Mouse (Mus musculus) ES-CJ7 (cell line): ENCODE measurements at regions not wholly inside any gene's neighbourhood (a gene's known extent, or its start where the extent isn't known, plus 50 kb on each side); places are given as distances from the start of the nearest gene placed in this dataset.
"Not testable (repeated sequence)": the region's sequence is repeated elsewhere in the genome, so short reads cannot be mapped to it uniquely, and the experiment has no call there.

Source experiments
- DNase-seq: peaks from one replicate; pipeline ENCODE4 v3.0.0; 2011; ENCODE audit warnings: low read depth, low spot score

DNA sequence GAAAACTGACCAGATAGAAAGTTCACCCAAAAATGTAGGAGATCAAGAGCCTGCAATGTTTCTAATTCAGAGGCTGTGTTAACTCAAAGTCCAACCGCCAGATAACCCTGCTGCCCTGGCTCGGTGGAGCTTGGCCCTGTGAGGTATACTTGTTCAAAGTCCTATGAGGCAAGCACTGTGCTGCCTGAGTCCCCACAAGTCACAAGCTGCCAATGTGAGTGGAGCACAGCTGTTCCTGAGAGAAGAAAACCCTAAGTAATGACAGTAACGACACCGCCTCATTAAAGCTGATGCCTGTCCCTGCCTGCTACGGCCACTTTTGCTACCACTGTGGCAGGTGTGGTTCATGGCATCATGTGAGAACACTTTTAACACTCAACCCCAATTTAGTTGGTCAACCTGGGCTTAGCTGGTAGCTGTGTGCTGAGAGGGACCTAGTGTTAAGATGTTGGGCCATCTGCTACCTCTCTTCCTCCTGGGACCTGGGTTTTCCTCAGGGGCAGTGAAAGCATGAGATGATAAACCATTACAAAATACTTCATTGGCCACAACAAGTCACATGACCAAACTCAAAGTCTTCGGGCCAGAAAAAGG, 178.2 kb upstream of the Afdn start:
- DNase-seq: no peak

DNA sequence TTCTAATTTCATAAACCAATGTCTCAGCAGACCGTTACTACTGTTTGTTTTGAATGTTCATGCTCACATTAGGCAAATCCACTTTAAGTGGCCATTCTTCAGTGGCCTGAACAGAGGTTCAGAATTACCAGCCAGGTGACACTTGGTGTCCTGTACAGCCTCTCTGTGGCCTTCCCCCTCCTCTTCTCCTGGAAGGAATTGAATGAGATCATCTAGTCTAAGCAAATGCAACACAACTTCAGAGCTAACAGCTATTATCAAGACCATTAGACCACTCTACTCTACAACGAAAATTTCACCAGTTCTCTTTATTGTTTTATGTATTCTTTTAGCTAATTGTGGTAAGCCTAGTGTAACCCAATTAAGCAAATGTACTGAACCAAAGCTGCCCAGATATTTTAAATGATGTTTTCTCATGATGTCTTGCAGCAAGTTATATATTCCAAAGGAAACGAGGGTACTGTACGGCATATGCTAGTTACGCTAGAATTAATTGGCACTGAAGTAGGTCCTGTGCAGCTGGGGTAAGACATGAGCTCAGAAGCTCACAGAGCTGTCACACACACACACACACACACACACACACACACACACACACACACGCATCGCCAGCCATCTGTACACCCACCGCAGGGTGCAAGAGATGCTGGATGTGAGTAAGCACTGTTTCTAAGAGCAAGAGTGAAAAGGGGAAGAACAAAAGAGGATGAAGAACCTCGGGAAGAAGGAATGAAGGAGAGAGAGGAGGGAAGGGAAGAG, 176.7 kb upstream of the Afdn start:
- no peak for DNase-seq

DNA sequence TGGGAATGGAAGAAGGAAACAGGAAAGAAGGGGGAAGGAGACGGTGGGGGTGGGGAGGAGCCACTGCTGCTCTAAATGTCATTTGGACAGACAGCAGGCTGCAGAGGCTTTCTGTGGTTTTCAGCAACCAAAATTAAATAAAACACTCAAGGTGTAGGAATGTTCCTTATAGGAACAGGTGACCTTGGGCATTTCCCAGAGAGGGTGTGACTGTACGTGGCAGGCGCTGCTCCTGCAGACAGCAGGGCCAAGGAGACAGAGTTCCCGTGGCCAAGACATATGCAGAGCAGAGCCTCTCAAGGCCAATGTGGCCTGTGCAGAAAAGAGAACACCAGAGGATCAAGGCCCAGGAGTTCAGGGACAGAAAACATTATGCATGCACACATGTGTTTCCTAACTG, 175.9 kb upstream of the Afdn start:
- no peak for DNase-seq

DNA sequence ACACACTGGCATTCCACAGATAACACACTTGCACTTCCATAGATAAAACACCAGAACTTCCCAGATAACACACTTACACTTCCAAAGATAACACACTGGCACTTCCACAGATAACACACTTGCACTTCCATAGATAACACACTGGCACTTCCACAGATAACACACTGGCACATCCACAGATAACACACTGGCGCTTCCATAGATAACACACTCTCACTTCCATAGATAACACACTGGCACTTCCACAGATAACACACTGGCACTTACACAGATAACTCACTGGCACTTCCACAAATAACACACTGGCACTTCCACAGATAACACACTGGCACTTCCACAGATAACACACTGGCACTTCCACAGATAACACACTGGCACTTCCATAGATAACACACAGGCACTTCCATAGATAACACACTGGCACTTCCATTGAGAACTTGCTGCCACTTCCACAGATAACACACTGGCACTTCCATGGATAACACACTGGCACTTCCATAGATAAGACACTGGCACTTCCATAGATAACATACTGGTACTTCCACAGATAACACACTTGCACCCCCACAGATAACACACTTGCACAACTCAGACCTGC, 170.0 kb upstream of the Afdn start:
- not testable (repeated sequence) for DNase-seq
